Mouse (Mus musculus) heart, postnatal 25 days (tissue): Measurements from ENCODE around the gene Dcdc2b. TPM values are rescaled to one million over a fixed set of nuclear protein-coding genes. Genes with fewer than 3 reads are reported as not detected.

Source experiments
- total RNA-seq, 2 experiments: library from RNA; stranded (reverse); gene quantifications; 2 replicates each; pipeline ENCODE4 v1.2.3; 2021

Gene Dcdc2b
- total RNA-seq, 2 experiments from 2014 or later: 0.61 to 1.5 TPM

Other genes starting within 250 kb of the Dcdc2b start
- gene Zbtb8a, start 236.1 kb downstream of the Dcdc2b start, total RNA-seq: 1 to 10 TPM; 3.5 to 3.7 TPM
- gene Zbtb8b, start 173.4 kb downstream of the Dcdc2b start, total RNA-seq: under 1 TPM in 1 of 2 experiments, not detected in 1; 0.08 TPM
- 10 to 100 TPM; 40.6 to 45.6 TPM for gene Bsdc1, start 152.7 kb downstream of the Dcdc2b start, total RNA-seq
- gene Tssk3, start 123.2 kb downstream of the Dcdc2b start, total RNA-seq: not detected
- not detected for gene Fam229a, start 123.1 kb downstream of the Dcdc2b start, total RNA-seq
- 1 to 10 TPM; 6.8 to 7.8 TPM for gene Marcksl1, start 100.7 kb downstream of the Dcdc2b start, total RNA-seq
- 10 to 100 TPM; 15.9 to 18.6 TPM for gene Hdac1, start 71.5 kb downstream of the Dcdc2b start, total RNA-seq
- 1 to 10 TPM in 1 of 2 experiments, under 1 TPM in 1; 0.47 to 1.2 TPM for gene Lck, start 40.6 kb downstream of the Dcdc2b start, total RNA-seq
- 1 to 10 TPM in 1 of 2 experiments, under 1 TPM in 1; 0.70 to 1.0 TPM for gene Fam167b, start 35.7 kb downstream of the Dcdc2b start, total RNA-seq
- 100 to 1,000 TPM; 119 to 129 TPM for gene Eif3i, start 13.6 kb downstream of the Dcdc2b start, total RNA-seq
- gene Tmem234, start 13.6 kb downstream of the Dcdc2b start, total RNA-seq: 10 to 100 TPM; 38.5 to 42.3 TPM
- gene Iqcc, start 4.8 kb upstream of the Dcdc2b start, total RNA-seq: 10 to 100 TPM; 17.2 to 19.1 TPM
- 10 to 100 TPM; 25.3 to 28.5 TPM for gene Ccdc28b, start 9.7 kb upstream of the Dcdc2b start, total RNA-seq
- 10 to 100 TPM; 26.2 to 27.3 TPM for gene Txlna, start 26.8 kb upstream of the Dcdc2b start, total RNA-seq
- 10 to 100 TPM; 71.7 to 79.6 TPM for gene Kpna6, start 58.5 kb upstream of the Dcdc2b start, total RNA-seq
- gene Tmem39b, start 82.6 kb upstream of the Dcdc2b start, total RNA-seq: 1 to 10 TPM; 5.3 to 5.7 TPM
- gene Khdrbs1, start 128.0 kb upstream of the Dcdc2b start, total RNA-seq: 10 to 100 TPM; 38.0 to 46.9 TPM
- 100 to 1,000 TPM; 192 to 205 TPM for gene Ptp4a2, start 197.0 kb upstream of the Dcdc2b start, total RNA-seq